Mouse (Mus musculus) naive thymus-derived CD4-positive, alpha-beta T cell, adult 2 months (primary cell): ENCODE results near the gene Ak6.

Experiments
- DNase-seq: peaks from one replicate; pipeline ENCODE4 v3.0.0-alpha.2; 2011; ENCODE audit warnings: low read depth

The Ak6 gene

DNA sequence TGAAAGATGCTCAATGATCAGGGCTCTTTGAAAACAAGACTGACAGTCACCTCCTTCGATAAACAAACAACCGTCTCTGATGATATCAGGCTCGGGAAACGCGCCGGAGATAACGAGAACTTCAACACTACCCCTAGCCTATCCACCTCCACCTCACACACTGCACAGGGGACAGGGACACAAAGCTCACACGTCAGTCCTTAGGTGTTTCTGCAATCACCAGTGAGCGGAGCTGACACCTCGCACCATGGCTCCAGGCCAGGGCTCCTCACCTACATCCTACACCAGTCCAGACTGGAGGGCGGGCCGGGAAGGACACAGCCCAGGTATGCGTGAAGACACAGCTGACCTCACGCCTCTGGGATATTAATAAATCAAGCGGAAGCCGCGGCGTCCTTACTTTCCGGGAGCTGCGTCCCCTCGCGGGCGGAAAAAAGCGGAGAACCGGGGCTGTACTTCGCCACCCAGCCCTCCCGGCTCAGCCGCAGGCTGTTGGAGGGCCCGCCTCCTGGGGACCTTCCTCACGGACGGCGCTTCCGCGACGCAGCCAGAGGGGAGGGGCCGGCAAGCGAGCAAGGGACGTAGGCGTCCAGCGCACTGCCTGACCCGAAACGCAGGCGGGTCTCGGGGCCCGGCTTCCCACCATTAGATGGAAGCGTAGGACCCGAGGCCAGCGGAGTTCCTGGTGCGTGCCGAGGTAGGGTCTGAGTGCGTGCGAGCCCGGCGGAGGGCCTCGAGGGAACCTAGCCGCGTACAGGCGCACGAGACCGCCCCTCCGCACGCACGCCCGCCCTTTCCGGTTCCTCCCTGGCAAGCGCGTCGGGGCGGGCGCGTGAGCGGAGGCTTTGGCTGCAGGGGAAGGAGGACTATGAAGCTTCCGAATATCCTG lies at the start of gene Ak6, which contains the start of gene Rad17:
TSS of gene Ak6 (plus strand) at position 430 of the 889 bp plus-strand sequence.
TSS of gene Rad17 (minus strand) at position 502 of the 889 bp plus-strand sequence.
- DNase-seq: peak; percentile 97

- no peak for DNase-seq
Observed at GRCm38 (mm10) chr13:100601034-100601433, 49.7 kb upstream of the Ak6 start.

DNA sequence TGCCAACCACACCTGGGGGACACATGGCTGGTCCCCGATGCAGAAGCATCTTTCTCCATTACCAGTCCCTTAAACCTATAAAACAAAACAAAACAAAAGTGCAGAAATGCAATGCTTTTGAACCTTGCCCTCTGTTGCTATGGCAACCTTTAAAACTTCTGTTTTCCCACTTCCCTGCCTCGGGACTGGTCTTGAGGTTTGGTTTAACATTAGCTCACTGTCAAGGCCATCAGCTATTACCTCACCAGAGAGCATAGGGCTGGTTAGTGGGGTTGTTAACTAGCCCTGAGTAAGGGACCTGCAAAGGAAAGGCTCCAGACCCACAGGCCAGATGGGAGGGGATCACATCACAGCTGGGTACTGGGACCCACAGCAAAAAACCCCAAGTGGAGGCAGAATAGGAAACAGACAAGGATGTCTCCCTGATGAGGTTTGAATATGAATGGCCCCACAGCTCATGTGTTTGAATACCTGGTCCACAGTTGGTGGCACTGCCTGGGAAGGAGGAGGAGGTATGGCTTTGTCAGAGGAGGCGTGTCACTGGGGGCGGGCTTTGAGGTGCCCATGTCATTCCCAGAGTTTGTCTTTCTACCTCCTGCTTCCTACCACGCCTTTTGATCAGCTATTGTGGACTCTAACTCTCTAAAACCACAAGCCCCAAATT lies 48.4 kb upstream of the Ak6 start:
- no peak for DNase-seq

GRCm38 (mm10) chr13:100603031-100603737 lies 47.6 kb upstream of the Ak6 start:
- DNase-seq: no peak

GRCm38 (mm10) chr13:100603738-100604095 lies 47.1 kb upstream of the Ak6 start:
- DNase-seq: no peak

DNA sequence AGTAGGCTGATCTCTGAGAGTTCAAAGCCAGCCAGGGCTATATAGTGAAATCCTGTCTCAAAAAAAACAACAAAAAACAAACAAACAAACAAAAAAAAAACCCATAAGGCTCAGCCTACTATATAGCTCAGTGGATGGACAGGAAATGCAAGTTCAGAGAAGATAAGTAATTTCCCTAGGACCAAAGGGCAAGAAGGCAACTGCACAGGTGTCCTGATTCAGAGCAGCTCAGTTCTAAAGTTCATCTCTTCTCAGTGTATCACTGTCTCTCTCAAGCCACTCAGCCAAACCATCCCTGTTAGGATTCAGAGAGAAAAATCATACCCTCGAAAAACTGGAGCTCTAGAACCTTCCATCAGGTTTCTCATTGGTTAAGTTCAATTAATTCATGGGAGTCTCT lies 44.9 kb upstream of the Ak6 start:
- DNase-seq: no peak

GRCm38 (mm10) chr13:100607756-100608155 lies 43.0 kb upstream of the Ak6 start:
- DNase-seq: no peak

- no peak for DNase-seq
Observed at GRCm38 (mm10) chr13:100611266-100611665, 39.5 kb upstream of the Ak6 start.

DNA sequence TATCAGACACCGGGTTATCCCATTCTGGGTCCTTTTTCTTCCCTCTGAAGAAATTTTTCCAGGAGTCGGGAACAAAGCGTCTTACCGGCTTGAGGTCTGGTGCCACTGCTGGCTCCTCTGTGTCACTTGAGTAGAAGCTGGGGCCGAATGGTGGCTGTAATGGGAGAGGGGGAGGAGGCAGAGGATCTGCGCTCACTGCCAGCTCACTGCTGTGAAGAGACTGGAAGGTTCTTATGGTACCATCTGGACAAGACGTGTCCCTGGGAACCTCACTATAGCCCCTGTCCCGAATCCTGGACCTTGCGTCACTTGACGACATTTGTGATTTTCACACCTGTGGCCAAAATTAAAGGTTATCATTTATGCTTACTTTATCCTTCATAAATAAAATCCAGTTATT lies 38.5 kb upstream of the Ak6 start:
- no peak for DNase-seq

GRCm38 (mm10) chr13:100612903-100613302 lies 37.9 kb upstream of the Ak6 start:
- no peak for DNase-seq

DNA sequence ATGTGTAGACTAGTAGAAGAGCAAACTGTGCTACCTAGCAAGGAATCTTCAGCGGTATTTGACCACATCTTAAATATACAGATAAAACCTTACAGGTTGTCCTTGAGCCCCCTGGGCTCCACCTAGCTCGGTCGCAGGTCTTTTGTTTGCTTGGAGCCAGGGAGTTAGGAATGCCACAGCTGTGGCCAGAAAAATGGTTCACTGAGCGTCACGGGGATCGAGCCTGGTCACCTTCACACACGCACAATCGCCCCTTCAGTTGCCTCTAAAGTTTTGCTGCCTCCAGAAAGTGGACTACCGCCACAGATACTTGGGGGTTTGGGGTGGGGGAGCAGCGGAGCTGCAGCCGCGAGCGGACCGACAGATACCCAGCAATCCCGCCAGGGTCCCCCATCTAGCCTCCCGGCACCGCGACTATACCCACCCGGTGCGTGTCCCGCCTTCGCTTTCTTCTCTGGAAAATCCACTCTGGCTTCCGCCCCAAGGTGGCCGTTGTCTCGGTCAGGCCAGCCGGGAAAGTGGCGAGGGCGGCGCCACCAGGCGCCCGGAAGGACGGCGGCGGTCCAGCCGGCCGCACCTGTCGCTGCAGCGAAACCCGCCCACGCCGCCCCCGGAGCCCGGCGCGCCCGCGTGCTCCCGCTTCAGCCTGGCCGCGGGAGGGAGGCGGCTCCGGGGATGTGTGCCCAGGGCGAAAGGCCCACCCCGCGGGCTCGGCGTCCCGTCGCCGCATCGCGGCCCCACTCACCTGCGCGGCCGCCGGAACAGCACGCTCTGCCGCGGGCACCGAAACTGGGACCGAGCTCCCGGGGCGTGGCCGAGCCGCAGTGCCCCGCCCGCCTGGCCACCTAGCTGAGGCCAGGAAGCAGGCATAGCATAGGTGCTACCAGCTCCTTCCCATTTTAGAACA lies 34.3 kb upstream of the Ak6 start, which contains the start of gene Marveld2:
TSS of gene Marveld2 (minus strand) at position 791 of the 907 bp plus-strand sequence.
- peak; percentile 55 for DNase-seq

- no peak for DNase-seq
Observed at GRCm38 (mm10) chr13:100617583-100617982, 33.2 kb upstream of the Ak6 start.

DNA sequence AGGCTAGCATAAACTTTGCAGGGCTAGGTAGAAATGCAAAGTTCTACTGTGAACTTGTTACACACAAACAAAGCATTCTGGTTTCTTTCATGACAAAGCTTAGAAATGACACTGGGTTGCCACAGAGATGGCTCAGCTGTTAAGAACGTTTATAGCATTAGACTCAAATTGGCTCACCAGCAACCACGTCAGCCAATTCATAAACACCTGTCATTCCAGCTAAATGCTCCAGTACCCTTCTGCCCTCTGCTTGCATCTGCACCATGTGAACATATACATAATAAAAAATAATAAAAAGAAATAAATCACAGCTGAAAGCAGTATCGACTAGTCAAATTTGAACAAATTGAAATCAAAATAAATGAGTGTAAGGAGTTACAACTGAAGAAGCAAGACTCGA lies 28.5 kb upstream of the Ak6 start:
- DNase-seq: no peak

DNA sequence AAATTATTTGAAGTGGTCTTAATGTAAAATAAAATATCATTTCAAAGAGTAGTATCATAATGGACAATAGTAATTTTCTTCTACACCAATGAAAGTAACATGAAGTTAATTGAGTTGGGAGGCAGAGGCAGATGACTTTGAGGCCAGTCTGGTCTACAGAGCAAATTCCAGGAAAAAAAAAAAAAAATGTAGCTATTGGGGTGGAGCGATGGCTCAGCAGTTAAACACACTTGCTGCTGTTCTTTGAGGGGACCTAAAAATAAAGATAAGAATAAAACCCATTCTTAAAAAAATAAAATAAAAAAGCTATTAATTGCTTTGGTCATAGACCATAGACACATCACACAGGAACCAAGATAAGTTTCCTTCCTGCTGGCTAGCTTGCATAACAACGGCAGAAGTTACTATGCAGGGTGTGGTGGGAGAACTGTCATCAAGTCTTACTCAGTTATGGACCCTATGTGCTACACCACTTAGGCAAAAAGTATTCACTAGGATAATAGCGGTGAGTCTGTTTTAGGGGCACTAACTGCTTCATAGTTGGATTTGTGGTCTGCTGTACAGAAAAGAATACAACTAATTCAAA lies 16.6 kb upstream of the Ak6 start:
- no peak for DNase-seq

GRCm38 (mm10) chr13:100642471-100643209 lies 8.1 kb upstream of the Ak6 start:
- DNase-seq: no peak

GRCm38 (mm10) chr13:100648223-100648622 lies 2.6 kb upstream of the Ak6 start:
- DNase-seq: no peak

GRCm38 (mm10) chr13:100651439-100652186 lies 834 bp downstream of the Ak6 start, which contains the start of gene Taf9:
TSS of gene Taf9 (plus strand) at chr13:100651579.
- no peak for DNase-seq

DNA sequence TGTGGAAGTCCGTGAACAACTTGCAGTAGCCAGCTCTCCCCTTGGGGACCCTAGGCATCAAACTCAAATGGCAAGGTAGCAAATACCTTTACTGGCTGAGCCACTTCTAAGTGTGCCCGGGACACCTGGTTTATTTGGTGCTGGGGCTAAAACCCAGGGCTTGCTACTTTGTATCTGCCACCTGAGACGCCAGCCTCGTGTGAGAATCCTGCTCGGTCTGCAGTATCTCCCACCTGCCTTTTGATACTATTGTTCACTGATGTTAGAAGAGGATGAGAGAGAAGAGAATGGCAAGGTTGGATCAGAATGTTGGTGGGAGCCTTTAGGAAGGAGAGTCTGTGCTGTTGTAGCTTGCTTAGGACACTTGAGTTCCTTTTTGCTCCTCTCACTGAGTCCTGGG lies 7.3 kb downstream of the Ak6 start:
- no peak for DNase-seq

DNA sequence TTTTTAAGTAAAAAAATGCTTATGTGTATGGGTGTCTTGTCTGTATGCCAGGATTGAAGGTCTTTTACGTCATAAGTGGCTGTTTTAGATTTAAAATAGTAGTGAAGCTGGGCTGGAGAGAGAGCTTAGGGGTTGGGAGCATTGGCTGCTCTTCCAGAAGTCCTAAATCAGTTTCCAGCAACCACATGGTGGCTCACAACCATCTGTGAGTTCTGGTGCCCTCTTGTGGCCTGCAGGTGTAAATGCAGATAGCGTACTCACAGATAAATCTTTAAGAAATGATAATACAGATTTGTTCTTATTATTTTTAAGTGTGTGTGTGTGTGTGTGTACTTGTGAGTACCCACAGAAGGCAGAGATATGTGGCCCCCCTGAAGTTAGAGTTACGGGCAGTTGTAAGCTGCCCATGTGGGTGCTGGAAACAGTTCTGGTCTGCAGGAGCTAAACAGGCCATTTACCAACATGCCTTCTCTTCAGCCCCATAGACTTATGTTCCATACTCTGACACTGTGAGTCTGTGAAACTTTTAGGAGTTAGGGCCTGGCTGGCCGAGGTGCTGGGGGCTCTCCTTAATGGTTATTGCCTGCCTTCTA lies 9.2 kb downstream of the Ak6 start:
- DNase-seq: peak; percentile 82
